Mouse (Mus musculus) cortical plate, adult 2 months (tissue): ENCODE results near the gene Nolc1. TPM values are rescaled to one million over a fixed set of nuclear protein-coding genes. Genes with fewer than 3 reads are reported as not detected.
A peak's percentile ranks its signal among the peaks of the same experiment; 100 is the strongest.

Experiments
- H3K27ac ChIP-seq: fragments of 200-500 bp; 2 replicates; pipeline ENCODE4 v1.5.1; 2012; ENCODE audit warnings: low read length, control low read depth, inconsistent platforms; ENCODE audit not compliant: insufficient read depth
- H3K4me1 ChIP-seq: fragments of 200-500 bp; 2 replicates; pipeline ENCODE4 v1.6.1; 2011; ENCODE audit warnings: low read length; ENCODE audit not compliant: control insufficient read depth, insufficient read depth
- H3K4me3 ChIP-seq: fragments of 200-500 bp; 2 replicates; pipeline ENCODE4 v1.5.1; 2011; ENCODE audit warnings: mild to moderate bottlenecking, low read length, control low read depth; ENCODE audit not compliant: insufficient read depth
- CTCF ChIP-seq: fragments of 200-500 bp; IDR thresholded peaks from 2 replicates; pipeline ENCODE4 v1.5.1; 2011; ENCODE audit warnings: mild to moderate bottlenecking, control low read depth, low read length; ENCODE audit not compliant: insufficient read depth; ENCODE audit errors: extremely low read depth
- POLR2A ChIP-seq: fragments of 200-500 bp; IDR thresholded peaks from 2 replicates; pipeline ENCODE4 v1.6.1; 2011; ENCODE audit warnings: mild to moderate bottlenecking, low read length, control low read depth; ENCODE audit not compliant: insufficient read depth; ENCODE audit errors: extremely low read depth
- polyA plus RNA-seq: library from polyadenylated mRNA; depleted of rRNA; stranded (reverse); fragments of >200 nt; gene quantifications from 2 replicates; pipeline ENCODE4 v1.2.3, GENCODE M21; 2012

Gene Nolc1
- polyA plus RNA-seq, 1 experiment, result 38.3 TPM

GRCm38 (mm10) chr19:46041933-46042475 is 33.7 kb upstream of the Nolc1 start:
- Histone ChIP-seq H3K4me1 (peaks cover 36% of the 10 kb centered on the region), H3K4me3 (peak overlapping the region; percentile 77), H3K27ac (peak overlapping the region; percentile 90)
- TF ChIP-seq CTCF, result no peak
- TF ChIP-seq POLR2A, result no peak

GRCm38 (mm10) chr19:46042476-46043011 is 33.1 kb upstream of the Nolc1 start:
- no peak for TF ChIP-seq CTCF
- TF ChIP-seq POLR2A, result peak; percentile 72; the same call in 1 of the 2 replicates
- peak overlapping the region; percentile 90 for H3K27ac ChIP-seq
- H3K4me3 ChIP-seq, result peak overlapping the region; percentile 77
- peaks cover 33% of the 10 kb centered on the region for H3K4me1 ChIP-seq

DNA sequence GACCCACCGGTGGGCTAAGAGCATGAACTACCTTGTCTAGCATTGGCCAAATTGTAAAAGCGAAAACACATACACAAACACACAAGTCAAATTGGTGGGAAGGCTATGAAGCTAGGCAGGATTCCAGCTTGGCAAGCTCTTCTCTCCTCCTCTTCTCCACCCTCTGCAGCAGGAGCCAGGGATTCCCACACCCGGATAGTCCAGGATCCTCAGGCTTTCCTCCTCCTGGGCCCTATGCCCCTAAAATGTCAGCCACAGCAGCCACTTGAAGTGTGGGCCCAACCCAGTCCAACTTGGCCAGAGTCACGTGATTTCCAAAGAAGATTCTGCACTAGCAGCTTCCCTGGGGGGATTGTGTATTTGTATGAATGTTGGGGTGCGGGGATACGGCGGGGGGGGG is 32.3 kb upstream of the Nolc1 start:
- Histone ChIP-seq H3K4me1 (peaks cover 28% of the 10 kb centered on the region), H3K4me3 (peak overlapping the region; percentile 77; the same call in 1 of the 2 replicates), H3K27ac (0 out of 2 replicates have a peak overlapping the region, but pooled peaks have one; percentile 90)
- no peak for TF ChIP-seq CTCF
- no peak for TF ChIP-seq POLR2A

- peak within 1 kb of the TSS; percentile 96 for H3K27ac ChIP-seq
- peaks cover 23% of the 10 kb centered on the region for H3K4me1 ChIP-seq
- no peak for TF ChIP-seq POLR2A
- no peak for TF ChIP-seq CTCF
- H3K4me3 ChIP-seq, result peak within 1 kb of the TSS; percentile 77
These were observed 31.2 kb upstream of the Nolc1 start, which contains the start of gene Pprc1 for GRCm38 (mm10) chr19:46044271-46044992. TSS of gene Pprc1 (plus strand) at chr19:46044886.

GRCm38 (mm10) chr19:46044993-46045695 is 30.5 kb upstream of the Nolc1 start, which contains the start of gene Ldb1:
TSS of gene Ldb1 (minus strand) at chr19:46045214.
- peak; percentile 79; the same call in 1 of the 2 replicates for TF ChIP-seq POLR2A
- no peak for TF ChIP-seq CTCF
- Histone ChIP-seq H3K4me3 (peak within 1 kb of the TSS; percentile 77), H3K27ac (peak within 1 kb of the TSS; percentile 96), H3K4me1 (peaks cover 19% of the 10 kb centered on the region)

DNA sequence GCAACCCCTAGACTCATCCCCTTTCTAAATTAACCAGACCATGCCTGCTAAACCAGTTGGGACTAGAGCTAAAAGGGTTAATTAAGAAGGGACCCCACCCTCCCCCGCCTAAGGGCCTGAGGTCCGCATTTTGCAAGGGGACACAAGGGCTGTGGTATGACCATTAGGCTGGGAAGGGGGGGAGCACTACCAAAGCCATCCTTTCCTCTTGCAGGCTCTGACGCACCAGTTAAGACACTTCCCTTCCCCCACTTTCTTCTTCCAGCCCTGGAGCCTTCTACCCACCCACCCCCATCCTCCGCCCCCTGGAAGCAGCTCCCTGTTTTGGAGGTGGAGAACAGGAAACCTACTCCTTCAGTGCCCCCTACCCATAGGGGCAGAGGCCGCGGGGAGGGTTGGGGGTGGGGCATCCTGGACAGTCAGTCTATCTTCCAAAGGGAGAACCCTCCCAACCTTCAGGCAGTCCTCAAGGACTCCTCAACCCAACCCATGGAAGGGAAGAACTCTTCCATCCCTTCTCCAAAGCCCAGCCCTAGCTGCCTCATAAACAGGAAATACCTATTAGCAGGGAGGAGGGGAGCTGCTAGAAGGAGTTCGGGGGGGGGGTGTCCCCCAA is 29.9 kb upstream of the Nolc1 start:
- Histone ChIP-seq H3K27ac (peak overlapping the region; percentile 96), H3K4me3 (peak overlapping the region; percentile 77), H3K4me1 (peaks cover 15% of the 10 kb centered on the region)
- no peak for TF ChIP-seq CTCF
- TF ChIP-seq POLR2A, result peak; percentile 21; the same call in 1 of the 2 replicates

DNA sequence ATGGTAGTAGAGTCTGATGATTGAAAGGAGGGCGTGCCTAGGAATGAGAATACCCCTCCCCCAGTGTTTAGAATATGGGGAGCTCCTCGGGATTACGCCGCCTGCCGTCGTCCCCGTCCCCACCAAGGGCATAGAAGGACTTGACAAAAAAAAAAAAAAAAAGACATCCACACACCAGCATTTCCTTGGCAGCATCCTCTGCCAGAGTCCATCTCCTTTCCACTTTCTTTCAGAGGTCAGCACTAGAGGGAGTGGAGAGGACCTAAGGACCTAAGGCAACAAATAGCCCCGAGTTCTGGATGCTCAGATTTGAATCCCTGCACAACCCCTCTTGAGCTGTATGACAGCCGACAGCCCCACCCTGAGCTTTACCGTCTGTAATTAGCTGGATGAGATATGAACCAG is 29.0 kb upstream of the Nolc1 start:
- Histone ChIP-seq H3K4me3 (no peak overlapping the region), H3K27ac (no peak overlapping the region), H3K4me1 (peaks cover 9% of the 10 kb centered on the region)
- no peak for TF ChIP-seq POLR2A
- no peak for TF ChIP-seq CTCF

DNA sequence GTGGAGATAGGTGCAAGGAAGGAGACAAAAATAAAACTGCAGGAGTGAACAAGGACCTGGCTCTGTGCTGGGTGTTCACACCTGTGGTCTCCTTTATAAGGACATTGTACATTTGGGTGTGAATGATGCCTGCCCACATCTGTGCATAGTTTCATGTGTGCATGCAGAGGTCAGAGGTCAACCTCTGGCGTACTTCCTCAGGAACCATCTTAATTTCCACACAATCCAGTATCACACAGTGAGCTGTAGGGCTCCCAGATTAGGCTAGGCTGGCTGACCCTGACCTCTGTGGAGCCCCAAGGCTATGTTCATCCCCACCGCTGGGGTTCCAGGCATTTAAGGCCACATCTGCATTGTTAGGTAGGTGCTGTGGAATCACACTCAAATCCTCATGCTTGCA is 28.2 kb upstream of the Nolc1 start:
- Histone ChIP-seq H3K4me1 (peaks cover 7% of the 10 kb centered on the region), H3K27ac (no peak overlapping the region), H3K4me3 (no peak overlapping the region)
- TF ChIP-seq CTCF (no peak), POLR2A (no peak)

DNA sequence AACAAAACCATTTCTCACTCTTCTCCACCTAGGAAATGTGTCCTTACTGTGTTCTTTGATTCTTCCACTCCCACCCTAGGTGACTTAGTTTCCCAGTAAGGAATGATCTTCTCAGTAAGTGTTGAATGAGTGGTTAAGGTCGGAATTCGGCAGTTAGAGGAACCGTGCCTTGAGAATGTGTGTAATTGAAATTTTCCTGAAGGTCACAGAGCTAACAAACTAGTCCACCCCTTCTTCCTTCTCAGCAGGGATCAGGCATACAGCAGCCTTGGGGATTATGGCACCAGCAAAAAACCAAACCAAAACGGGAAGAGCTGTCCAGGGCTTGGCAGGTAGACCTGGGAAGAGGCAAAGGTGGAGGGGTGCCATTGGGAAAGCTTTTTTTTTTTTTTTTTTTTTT is 26.5 kb upstream of the Nolc1 start:
- no peak overlapping the region for H3K4me3 ChIP-seq
- no peak for TF ChIP-seq CTCF
- no peak for TF ChIP-seq POLR2A

More for the DNA sequence above, 26.5 kb upstream of the Nolc1 start:
- peaks cover under 1% of the 10 kb centered on the region; the same call in 1 of the 2 replicates for H3K4me1 ChIP-seq
- no peak overlapping the region for H3K27ac ChIP-seq
